Mouse (Mus musculus): ENCODE data around the gene Klhl31. TPM values are rescaled to one million over a fixed set of nuclear protein-coding genes. Genes with fewer than 3 reads are reported as not detected.

Klhl31 gene
- polyA plus RNA-seq, 1 experiment from 2014 or later: 12.7 TPM

- Histone ChIP-seq H3K4me3 (replicated peaks) (no peak overlapping the region), H3K27ac (replicated peaks) (no peak overlapping the region), H3K36me3 (no peaks in the 10 kb centered on the region), H3K9me3 (replicated peaks) (no peaks in the 10 kb centered on the region), H3K4me1 (no peaks in the 10 kb centered on the region), H3K4me2 (replicated peaks) (no peak overlapping the region), H3K9ac (no peak overlapping the region), H3K27me3 (no peaks in the 10 kb centered on the region)
- ATAC-seq (ENCODE audit: insufficient number of reproducible peaks, low FRiP score, low TSS enrichment, low read depth): no peak
- 68% methylated on average over 4 of the region's 4 CpGs for WGBS
Observed at GRCm38 (mm10) chr9:77704108-77704507, 67.8 kb downstream of the Klhl31 start.

- no peaks in the 10 kb centered on the region for H3K27me3 ChIP-seq
Observed at GRCm38 (mm10) chr9:77706515-77706914, 70.2 kb downstream of the Klhl31 start.

GRCm38 (mm10) chr9:77707433-77708139 is 71.3 kb downstream of the Klhl31 start:
- Histone ChIP-seq H3K4me3 (replicated peaks) (no peak overlapping the region), H3K27ac (replicated peaks) (no peak overlapping the region), H3K9ac (no peak overlapping the region), H3K36me3 (no peaks in the 10 kb centered on the region), H3K27me3 (no peaks in the 10 kb centered on the region), H3K9me3 (replicated peaks) (no peaks in the 10 kb centered on the region), H3K4me1 (no peaks in the 10 kb centered on the region), H3K4me2 (replicated peaks) (no peak overlapping the region)
- 68% methylated on average over 9 of the region's 9 CpGs for WGBS
- ATAC-seq (ENCODE audit: insufficient number of reproducible peaks, low FRiP score, low TSS enrichment, low read depth): no peak

More at GRCm38 (mm10) chr9:77706515-77706914, 70.2 kb downstream of the Klhl31 start:
- ATAC-seq (ENCODE audit: insufficient number of reproducible peaks, low FRiP score, low TSS enrichment, low read depth): no peak
- no peak overlapping the region for H3K9ac ChIP-seq
- no peak overlapping the region for H3K27ac ChIP-seq (replicated peaks)
- H3K4me1 ChIP-seq: no peaks in the 10 kb centered on the region
- WGBS: 79% methylated on average over 6 of the region's 6 CpGs
- no peaks in the 10 kb centered on the region for H3K36me3 ChIP-seq
- no peak overlapping the region for H3K4me2 ChIP-seq (replicated peaks)
- H3K9me3 ChIP-seq (replicated peaks): no peaks in the 10 kb centered on the region
- H3K4me3 ChIP-seq (replicated peaks): no peak overlapping the region

GRCm38 (mm10) chr9:77708950-77709349 is 72.7 kb downstream of the Klhl31 start:
- Histone ChIP-seq H3K4me1 (no peaks in the 10 kb centered on the region), H3K27me3 (no peaks in the 10 kb centered on the region), H3K27ac (replicated peaks) (no peak overlapping the region), H3K9ac (no peak overlapping the region), H3K36me3 (no peaks in the 10 kb centered on the region), H3K4me2 (replicated peaks) (no peak overlapping the region), H3K9me3 (replicated peaks) (no peaks in the 10 kb centered on the region), H3K4me3 (replicated peaks) (no peak overlapping the region)
- no peak for ATAC-seq (ENCODE audit: insufficient number of reproducible peaks, low FRiP score, low TSS enrichment, low read depth)
- WGBS: 76% methylated on average over 5 of the region's 5 CpGs

Other genes starting within 250 kb of the Klhl31 start
- 17.5 and 19.5 TPM in 2 replicates for gene Lrrc1, start 91.6 kb upstream of the Klhl31 start, polyA plus RNA-seq (2015; fragmentation: Nextera tagmentation; extraction: Ambion mirVana)
- gene Gclc, start 118.0 kb downstream of the Klhl31 start, polyA plus RNA-seq (2015; fragmentation: Nextera tagmentation; extraction: Ambion mirVana): 16.3 and 17.1 TPM in 2 replicates